Mouse (Mus musculus): ENCODE measurements around the gene Slc45a2. TPM values are rescaled to one million over a fixed set of nuclear protein-coding genes. Genes with fewer than 3 reads are reported as not detected.
A peak's percentile ranks its signal among the peaks of the same experiment; 100 is the strongest.

Gene Slc45a2
- 0.05 TPM in 1 of 2 replicates, not detected in the other for polyA plus RNA-seq (2016; fragmentation: Nextera tagmentation; extraction: Ambion mirVana)

DNA sequence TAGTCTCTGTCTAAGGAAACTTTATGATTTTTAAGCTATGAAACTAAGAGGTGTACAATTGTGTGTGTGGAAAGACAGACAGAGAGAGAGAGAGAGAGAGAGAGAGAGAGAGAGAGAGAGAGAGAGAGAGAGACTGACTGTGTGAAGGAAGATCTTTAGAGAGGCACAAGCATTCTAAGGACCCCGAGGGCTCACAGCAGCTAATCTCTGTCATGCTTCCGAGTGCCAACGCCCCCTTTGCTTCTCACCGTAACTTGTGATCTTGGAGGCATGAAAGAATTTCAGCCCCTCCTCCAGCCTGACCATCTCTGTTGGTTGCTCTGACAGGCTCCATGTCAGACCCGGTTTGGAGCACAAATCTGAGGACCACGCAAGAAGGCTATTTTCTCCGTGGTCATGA is at the start of gene Slc45a2:
Gene Slc45a2, plus strand, starts transcription at position 301 of the 400 bp plus-strand sequence.
- no peaks in the 10 kb centered on the region for H3K36me3 ChIP-seq
- H3K27ac ChIP-seq, result no peak within 1 kb of the TSS
- no peak within 1 kb of the TSS for H3K4me3 ChIP-seq
- WGBS, result 60% methylated on average over 7 of the region's 7 CpGs
- H3K27me3 ChIP-seq (ENCODE audit: low read depth, poor library complexity, severe bottlenecking), result no peaks in the 10 kb centered on the region
- no peaks in the 10 kb centered on the region for H3K9me3 ChIP-seq (replicated peaks)
- no peak for DNase-seq (ENCODE audit: low spot score)
- no peaks in the 10 kb centered on the region for H3K4me1 ChIP-seq

DNA sequence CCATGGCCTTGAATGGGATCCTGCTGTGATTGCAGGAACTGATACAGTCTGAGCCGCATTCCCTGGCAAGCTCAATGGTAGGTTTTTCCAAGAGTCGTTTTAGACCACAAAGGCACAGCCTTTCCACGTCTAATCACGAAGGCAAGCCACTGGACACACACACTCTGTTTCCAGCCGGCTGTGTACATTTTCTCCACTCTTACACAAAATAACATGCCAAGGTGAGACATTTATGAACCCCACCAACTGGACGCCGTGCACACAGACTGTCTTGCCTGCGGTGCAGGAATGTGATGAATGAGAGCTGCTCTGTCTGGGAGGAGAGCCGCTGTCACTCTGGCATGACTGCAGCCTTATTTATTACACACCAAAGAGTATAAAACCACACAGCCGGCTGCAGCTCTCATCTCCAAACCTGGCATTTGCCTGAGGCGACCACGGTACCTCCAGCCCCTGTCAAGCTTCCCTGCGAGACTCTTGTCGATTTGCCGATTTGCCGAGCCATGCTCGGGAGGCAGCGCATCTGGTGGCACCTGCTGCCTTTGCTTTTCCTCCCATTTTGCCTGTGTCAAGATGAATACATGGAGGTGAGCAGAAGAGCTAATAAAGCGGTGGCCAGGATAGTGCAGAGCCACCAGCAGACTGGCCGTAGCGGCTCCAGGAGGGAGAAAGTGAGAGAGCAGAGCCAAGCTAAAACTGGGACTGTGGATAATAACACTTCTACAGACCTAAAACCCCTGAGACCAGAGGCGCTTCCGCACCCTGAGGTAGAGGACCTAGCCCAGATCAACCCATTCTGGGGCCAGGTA is 48.4 kb upstream of the Slc45a2 start, which contains the start of gene C1qtnf3:
Gene C1qtnf3, plus strand, starts transcription at position 382 of the 809 bp plus-strand sequence.
- H3K36me3 ChIP-seq, result no peaks in the 10 kb centered on the region
- no peak within 1 kb of the TSS for H3K27ac ChIP-seq
- no peaks in the 10 kb centered on the region for H3K27me3 ChIP-seq (ENCODE audit: low read depth, poor library complexity, severe bottlenecking)
- H3K9me3 ChIP-seq (replicated peaks), result no peaks in the 10 kb centered on the region
- peak; percentile 38 for DNase-seq (ENCODE audit: low spot score)
- peaks cover 7% of the 10 kb centered on the region; the same call in 1 of the 2 replicates for H3K4me1 ChIP-seq
- no peak within 1 kb of the TSS for H3K4me3 ChIP-seq
- WGBS, result 76% methylated on average over 23 of the region's 23 CpGs

DNA sequence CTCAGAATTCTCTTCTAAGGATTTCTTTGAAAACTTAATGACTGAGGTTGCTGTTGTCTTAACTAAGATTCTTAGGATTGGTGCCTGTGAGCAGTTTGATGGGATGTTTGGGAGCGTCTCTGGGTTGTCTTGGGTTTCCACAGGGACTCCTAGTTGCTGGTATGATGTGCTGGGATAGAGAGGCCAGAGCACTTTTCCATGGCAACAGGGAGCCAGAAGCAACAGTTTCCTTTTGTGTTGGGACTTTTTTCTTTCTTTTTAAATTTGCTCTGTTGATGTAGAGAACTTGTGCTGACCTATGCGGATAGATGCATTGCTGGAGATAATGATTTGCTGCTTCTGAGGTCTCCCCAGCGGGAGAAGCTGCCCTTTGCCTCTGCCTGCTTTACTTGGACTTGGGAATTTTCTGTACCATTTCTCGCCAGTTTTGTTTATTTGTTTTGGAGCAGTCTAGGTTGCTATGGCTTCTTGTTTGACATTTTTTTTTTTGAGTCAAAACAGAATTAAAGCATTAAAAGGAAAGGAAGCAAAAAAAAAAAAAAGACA is 47.7 kb upstream of the Slc45a2 start:
- Histone ChIP-seq H3K4me3 (no peak overlapping the region), H3K4me1 (peaks cover 7% of the 10 kb centered on the region; the same call in 1 of the 2 replicates), H3K36me3 (no peaks in the 10 kb centered on the region), H3K9me3 (replicated peaks) (no peaks in the 10 kb centered on the region), H3K27ac (no peak overlapping the region), H3K27me3 (ENCODE audit: low read depth, poor library complexity, severe bottlenecking) (no peaks in the 10 kb centered on the region)
- WGBS, result 80% methylated on average over 4 of the region's 4 CpGs
- no peak for DNase-seq (ENCODE audit: low spot score)

DNA sequence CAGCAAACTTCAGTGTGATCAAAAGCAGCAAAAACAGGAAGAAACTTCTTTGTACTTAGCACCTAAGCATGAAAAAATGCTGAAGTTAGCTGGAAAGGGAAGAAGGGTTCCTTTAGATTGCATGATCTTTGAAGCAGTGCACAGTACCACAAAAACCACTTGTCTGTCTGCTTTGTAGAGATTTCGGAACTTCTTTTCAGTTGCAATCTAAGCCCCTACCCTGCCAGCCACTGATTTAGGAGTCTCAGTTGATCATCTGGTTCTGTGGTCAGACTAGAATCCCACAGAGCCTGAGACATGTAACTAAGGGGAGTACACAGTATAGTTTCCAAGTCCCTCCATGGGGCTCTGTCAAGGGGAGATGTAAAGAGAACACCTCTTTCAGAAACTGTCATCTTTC is 47.1 kb upstream of the Slc45a2 start:
- no peak for DNase-seq (ENCODE audit: low spot score)
- 77% methylated on average over 1 of the region's 1 CpGs for WGBS
- Histone ChIP-seq H3K4me1 (peaks cover 7% of the 10 kb centered on the region; the same call in 1 of the 2 replicates), H3K36me3 (no peaks in the 10 kb centered on the region), H3K4me3 (no peak overlapping the region), H3K9me3 (replicated peaks) (no peaks in the 10 kb centered on the region), H3K27me3 (ENCODE audit: low read depth, poor library complexity, severe bottlenecking) (no peaks in the 10 kb centered on the region), H3K27ac (no peak overlapping the region)

DNA sequence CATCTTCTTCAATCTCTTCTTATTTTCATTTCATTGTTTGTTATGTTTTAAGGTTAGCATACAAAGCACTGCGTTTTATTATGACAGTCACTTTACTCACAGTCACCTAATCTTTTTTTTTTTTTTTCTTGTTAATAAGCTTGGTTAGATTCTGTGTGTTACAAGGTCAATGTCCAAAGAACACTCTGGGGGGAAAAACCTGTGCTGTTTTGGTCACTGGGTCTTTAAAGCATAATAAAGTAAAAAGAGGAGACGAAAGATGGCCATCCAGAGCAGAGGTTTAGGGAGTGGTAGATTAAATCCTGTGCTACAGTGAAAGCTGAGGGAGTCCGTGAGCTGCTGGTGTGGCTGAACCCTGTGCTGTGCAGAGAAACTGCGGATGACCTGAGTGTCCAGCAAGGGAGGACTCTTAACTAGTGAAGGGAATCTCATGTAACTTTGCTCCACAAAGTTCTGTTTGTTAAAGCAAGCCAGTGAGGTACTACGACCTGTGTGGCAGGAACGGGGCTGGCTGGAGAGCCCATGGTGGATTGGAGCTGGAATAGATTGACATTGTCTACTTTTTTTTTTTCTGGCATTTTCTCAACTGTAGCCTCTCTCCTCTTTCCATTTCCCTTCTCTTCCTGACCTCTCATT is 46.0 kb upstream of the Slc45a2 start:
- H3K9me3 ChIP-seq (replicated peaks), result no peaks in the 10 kb centered on the region
- DNase-seq (ENCODE audit: low spot score), result no peak
- H3K27me3 ChIP-seq (ENCODE audit: low read depth, poor library complexity, severe bottlenecking), result no peaks in the 10 kb centered on the region
- 92% methylated on average over 6 of the region's 6 CpGs for WGBS
- no peak overlapping the region for H3K27ac ChIP-seq
- H3K4me1 ChIP-seq, result peaks cover 7% of the 10 kb centered on the region; the same call in 1 of the 2 replicates
- no peak overlapping the region for H3K4me3 ChIP-seq
- no peaks in the 10 kb centered on the region for H3K36me3 ChIP-seq

DNA sequence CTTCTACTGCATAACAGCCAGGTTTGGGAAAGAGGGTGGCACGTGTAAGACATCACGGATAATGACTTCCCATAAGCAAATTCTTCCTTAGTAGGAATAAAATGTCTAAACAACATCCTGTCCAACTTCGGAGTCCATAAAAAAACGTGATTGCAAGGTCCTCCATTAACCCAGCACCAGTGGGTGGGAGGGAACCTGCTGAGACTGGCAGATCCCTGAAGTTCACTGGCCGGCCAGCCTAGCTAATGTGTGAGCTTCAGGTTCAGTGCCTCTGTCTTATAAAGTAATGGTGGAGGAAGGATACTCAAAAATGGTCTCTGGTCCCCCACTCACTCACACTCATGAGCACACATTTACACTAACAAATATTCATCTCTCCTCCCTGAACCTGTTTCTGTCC is 45.4 kb upstream of the Slc45a2 start:
- Histone ChIP-seq H3K27ac (no peak overlapping the region), H3K27me3 (ENCODE audit: low read depth, poor library complexity, severe bottlenecking) (no peaks in the 10 kb centered on the region), H3K4me3 (no peak overlapping the region), H3K9me3 (replicated peaks) (no peaks in the 10 kb centered on the region), H3K36me3 (no peaks in the 10 kb centered on the region), H3K4me1 (peaks cover 7% of the 10 kb centered on the region; the same call in 1 of the 2 replicates)
- 78% methylated on average over 5 of the region's 5 CpGs for WGBS
- DNase-seq (ENCODE audit: low spot score), result no peak

DNA sequence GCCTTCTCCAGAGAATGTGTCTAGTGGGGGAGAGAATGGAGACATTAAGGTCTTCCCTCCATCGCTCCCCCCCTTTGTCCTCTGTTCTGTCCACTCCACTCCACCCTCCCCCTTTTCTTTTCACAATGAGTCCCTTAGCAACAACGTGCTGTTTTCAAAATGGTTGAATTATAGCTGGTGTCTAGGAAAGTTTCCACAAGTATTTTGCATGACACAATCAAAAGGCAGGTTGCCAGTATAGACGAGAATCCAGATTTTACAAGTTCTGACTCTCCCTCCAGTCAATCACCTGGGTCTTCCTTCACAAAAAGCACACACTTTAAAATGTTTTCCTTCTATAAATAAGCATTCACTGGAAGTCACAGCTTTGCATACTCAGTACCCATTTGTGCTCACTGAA is 43.8 kb upstream of the Slc45a2 start:
- Histone ChIP-seq H3K27me3 (ENCODE audit: low read depth, poor library complexity, severe bottlenecking) (no peaks in the 10 kb centered on the region), H3K9me3 (replicated peaks) (no peaks in the 10 kb centered on the region), H3K36me3 (no peaks in the 10 kb centered on the region), H3K4me1 (peaks cover 7% of the 10 kb centered on the region; the same call in 1 of the 2 replicates), H3K4me3 (no peak overlapping the region), H3K27ac (no peak overlapping the region)
- no peak for DNase-seq (ENCODE audit: low spot score)
- WGBS, result 78% methylated on average over 3 of the region's 3 CpGs

DNA sequence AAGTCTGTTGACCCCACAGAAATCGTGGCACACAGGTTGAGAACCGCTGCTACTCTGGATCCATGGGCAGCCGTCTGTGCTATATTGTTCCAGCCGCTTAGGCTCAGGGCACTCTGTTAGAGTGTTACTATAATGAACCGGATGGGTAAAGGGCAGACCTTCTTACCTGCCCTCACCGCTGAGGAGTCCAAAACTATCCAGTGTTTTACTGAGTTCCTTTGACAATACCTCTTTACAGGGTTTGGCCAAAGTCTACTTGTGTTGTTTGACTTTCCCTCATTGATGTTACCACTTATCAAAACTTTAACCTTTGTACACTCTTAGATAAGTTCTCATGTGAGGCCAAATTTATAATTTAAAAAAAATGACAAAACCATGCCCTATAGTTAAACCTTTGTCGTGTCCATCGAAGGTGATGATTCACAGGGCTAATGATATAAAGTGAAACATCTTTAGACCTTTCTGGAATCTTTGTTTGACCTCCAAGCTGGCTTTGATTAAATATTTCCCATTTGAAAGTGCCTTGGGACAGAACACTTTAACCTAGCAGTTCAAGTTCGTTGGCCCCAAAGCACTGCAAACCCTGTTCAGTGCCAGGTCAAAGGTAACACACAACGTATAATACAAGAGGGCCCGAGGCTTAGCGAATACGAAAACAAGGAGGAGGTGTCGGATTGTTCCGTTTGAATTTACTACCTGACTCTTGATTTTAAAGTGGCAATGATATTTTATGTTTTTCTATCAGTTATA is 41.1 kb upstream of the Slc45a2 start:
- DNase-seq (ENCODE audit: low spot score), result no peak
- Histone ChIP-seq H3K4me1 (no peaks in the 10 kb centered on the region), H3K9me3 (replicated peaks) (no peaks in the 10 kb centered on the region), H3K36me3 (no peaks in the 10 kb centered on the region), H3K4me3 (no peak overlapping the region), H3K27me3 (ENCODE audit: low read depth, poor library complexity, severe bottlenecking) (no peaks in the 10 kb centered on the region), H3K27ac (no peak overlapping the region)
- WGBS, result 88% methylated on average over 15 of the region's 15 CpGs

DNA sequence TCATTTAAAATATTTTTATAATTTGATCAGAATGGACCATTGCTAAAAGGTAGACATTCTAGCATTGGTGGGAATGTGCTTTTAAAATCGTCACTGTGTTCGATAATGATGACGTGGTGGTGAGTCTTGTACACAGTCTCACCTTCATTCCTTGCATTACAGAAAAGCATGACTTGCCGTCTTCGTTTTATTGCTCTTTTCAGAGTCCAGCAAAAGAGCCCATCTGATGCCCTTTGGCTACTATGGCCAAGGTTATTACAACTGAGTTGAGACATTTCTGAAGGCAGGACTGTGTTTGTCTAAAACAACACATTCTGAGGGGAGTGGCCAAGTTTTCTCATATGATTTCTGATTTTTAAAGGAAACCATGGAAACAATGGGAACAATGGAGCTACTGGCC is 40.3 kb upstream of the Slc45a2 start:
- WGBS, result 89% methylated on average over 5 of the region's 5 CpGs

DNA sequence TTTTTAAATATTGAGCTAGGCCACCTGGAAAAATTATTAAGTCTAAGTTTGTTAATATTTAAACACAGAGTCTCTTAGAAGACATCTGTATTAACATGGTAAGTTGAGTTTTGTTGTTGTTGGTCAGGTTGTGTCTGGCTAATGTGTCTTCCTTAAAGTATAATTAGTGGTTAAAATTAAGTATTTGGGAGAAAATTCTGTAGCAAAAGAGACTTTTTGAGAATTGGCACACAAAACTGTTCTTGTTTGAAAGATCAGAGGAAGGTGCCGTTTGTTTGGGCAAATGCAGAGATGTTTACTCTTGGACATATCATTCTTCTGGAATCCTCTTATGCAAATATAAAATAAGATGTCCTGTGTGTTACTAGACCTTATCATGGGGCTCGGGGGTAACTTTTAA is 37.9 kb upstream of the Slc45a2 start:
- no peaks in the 10 kb centered on the region for H3K27me3 ChIP-seq (ENCODE audit: low read depth, poor library complexity, severe bottlenecking)

More for the DNA sequence above, 40.3 kb upstream of the Slc45a2 start:
- no peak for DNase-seq (ENCODE audit: low spot score)
- no peaks in the 10 kb centered on the region for H3K9me3 ChIP-seq (replicated peaks)
- no peak overlapping the region for H3K27ac ChIP-seq
- no peak overlapping the region for H3K4me3 ChIP-seq
- H3K36me3 ChIP-seq, result no peaks in the 10 kb centered on the region
- no peaks in the 10 kb centered on the region for H3K27me3 ChIP-seq (ENCODE audit: low read depth, poor library complexity, severe bottlenecking)
- H3K4me1 ChIP-seq, result no peaks in the 10 kb centered on the region

DNA sequence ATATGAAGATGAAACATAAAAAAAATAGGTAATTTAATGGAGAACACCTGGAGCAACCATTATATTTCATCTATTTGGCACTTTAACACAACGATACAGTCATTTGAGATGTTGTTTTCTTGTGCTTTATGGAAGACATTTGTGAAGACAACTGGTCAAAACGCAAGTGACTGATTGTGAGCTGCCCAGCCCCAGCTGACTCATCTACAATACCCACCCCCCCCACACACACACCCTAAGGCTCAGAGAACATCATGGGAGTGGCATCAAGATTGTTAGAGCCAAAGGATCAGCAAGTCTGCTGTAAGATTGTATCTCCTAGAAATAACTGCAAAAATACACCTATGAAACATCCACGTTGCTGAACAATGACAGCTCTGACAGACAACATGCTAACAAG is 31.1 kb upstream of the Slc45a2 start:
- Histone ChIP-seq H3K4me1 (no peaks in the 10 kb centered on the region), H3K27ac (no peak overlapping the region), H3K27me3 (ENCODE audit: low read depth, poor library complexity, severe bottlenecking) (no peaks in the 10 kb centered on the region), H3K9me3 (replicated peaks) (no peaks in the 10 kb centered on the region), H3K36me3 (no peaks in the 10 kb centered on the region), H3K4me3 (no peak overlapping the region)
- 86% methylated on average over 3 of the region's 3 CpGs for WGBS
- no peak for DNase-seq (ENCODE audit: low spot score)

More for the DNA sequence above, 37.9 kb upstream of the Slc45a2 start:
- Histone ChIP-seq H3K9me3 (replicated peaks) (no peaks in the 10 kb centered on the region), H3K4me1 (no peaks in the 10 kb centered on the region), H3K27ac (no peak overlapping the region), H3K4me3 (no peak overlapping the region), H3K36me3 (no peaks in the 10 kb centered on the region)
- no peak for DNase-seq (ENCODE audit: low spot score)
- WGBS, result 80% methylated on average over 2 of the region's 2 CpGs

DNA sequence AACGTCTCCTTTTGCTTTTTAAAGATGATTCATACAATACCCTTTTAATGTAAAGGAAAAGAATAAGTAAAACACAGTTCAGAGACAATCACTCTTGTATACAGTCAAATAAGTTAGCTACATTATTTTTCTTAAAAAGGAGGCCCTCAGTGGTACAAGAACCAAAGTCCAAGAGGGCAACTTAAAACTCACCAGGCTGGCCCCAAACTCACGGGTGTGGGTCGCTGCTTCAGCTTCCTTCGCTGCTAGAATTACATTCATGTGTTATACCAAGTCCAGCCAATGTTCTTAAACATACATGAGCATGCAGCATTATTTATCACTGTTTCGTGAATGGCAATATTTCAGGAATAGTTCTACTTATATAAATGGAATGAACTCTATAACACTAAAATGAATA is 29.7 kb upstream of the Slc45a2 start:
- Histone ChIP-seq H3K36me3 (no peaks in the 10 kb centered on the region), H3K27ac (no peak overlapping the region), H3K4me3 (no peak overlapping the region), H3K9me3 (replicated peaks) (no peaks in the 10 kb centered on the region), H3K4me1 (no peaks in the 10 kb centered on the region), H3K27me3 (ENCODE audit: low read depth, poor library complexity, severe bottlenecking) (no peaks in the 10 kb centered on the region)
- WGBS, result 88% methylated on average over 5 of the region's 5 CpGs
- DNase-seq (ENCODE audit: low spot score), result no peak

Data from limb, embryonic 10.5 days (tissue).